Mouse (Mus musculus): Measurements from ENCODE around the gene Adamts14. TPM values are rescaled to one million over a fixed set of nuclear protein-coding genes. Genes with fewer than 3 reads are reported as not detected.

The Adamts14 gene
- polyA plus RNA-seq, 1 experiment from 2014 or later = 0.72 TPM

DNA sequence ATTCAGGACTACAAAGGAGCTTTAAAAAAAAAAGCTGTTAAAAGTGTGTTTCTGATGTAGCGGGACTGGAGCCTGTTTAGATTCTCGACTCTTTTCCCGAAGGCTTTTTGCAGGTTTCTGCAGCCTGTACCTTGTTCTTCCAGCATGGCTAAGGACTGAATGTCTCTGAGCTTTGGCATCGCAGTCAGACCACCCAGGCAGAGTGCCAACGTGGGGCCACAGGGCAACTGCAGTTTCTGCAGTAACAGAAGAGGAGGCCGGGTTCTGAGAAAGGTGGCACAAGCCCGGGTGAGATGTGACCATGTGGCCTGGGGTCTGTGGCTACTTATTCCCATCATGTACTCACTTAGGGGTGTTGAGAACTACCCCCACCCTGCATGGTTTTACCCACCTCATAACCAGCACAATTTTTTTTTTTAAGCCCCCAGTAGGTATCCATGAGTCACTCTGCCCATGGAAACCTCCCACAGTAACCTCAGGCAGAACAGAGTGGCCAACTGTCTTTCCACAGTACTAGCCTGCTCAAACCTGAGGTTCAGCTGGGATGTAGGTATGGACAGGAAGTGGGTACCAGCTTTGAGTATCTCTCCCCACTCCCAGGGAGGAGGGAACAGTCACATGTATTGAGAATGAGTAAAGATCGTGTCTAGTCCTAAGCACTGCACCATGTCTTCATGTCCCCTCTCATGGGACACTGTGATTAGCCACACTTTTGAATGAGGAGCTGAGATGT, 23.6 kb upstream of the Adamts14 start:
- WGBS = 85% methylated on average over 8 of the region's 8 CpGs
- no peak overlapping the region for H3K4me2 ChIP-seq (replicated peaks)
- H3K4me1 ChIP-seq = no peaks in the 10 kb centered on the region
- H3K4me3 ChIP-seq = no peak overlapping the region
- no peak for ATAC-seq (ENCODE audit: low FRiP score)
- H3K9ac ChIP-seq = no peak overlapping the region
- H3K27me3 ChIP-seq = no peaks in the 10 kb centered on the region
- H3K9me3 ChIP-seq (replicated peaks) = no peaks in the 10 kb centered on the region
- H3K27ac ChIP-seq = no peak overlapping the region
- no peaks in the 10 kb centered on the region for H3K36me3 ChIP-seq

GRCm38 (mm10) chr10:61294242-61294641, 21.0 kb upstream of the Adamts14 start:
- WGBS = 84% methylated on average over 8 of the region's 8 CpGs

GRCm38 (mm10) chr10:61290479-61290878, 17.2 kb upstream of the Adamts14 start:
- ATAC-seq (ENCODE audit: low FRiP score) = no peak
- Histone ChIP-seq H3K4me2 (replicated peaks) (no peak overlapping the region), H3K9ac (no peak overlapping the region), H3K9me3 (replicated peaks) (no peaks in the 10 kb centered on the region), H3K27ac (no peak overlapping the region), H3K4me3 (no peak overlapping the region), H3K36me3 (no peaks in the 10 kb centered on the region), H3K4me1 (no peaks in the 10 kb centered on the region), H3K27me3 (no peaks in the 10 kb centered on the region)
- 37% methylated on average over 2 of the region's 2 CpGs for WGBS

More at GRCm38 (mm10) chr10:61294242-61294641, 21.0 kb upstream of the Adamts14 start:
- Histone ChIP-seq H3K9ac (no peak overlapping the region), H3K27ac (no peak overlapping the region), H3K4me1 (no peaks in the 10 kb centered on the region), H3K27me3 (no peaks in the 10 kb centered on the region), H3K36me3 (no peaks in the 10 kb centered on the region), H3K9me3 (replicated peaks) (no peaks in the 10 kb centered on the region), H3K4me3 (no peak overlapping the region), H3K4me2 (replicated peaks) (no peak overlapping the region)
- ATAC-seq (ENCODE audit: low FRiP score) = no peak

- H3K27ac ChIP-seq = no peak overlapping the region
- WGBS = 85% methylated on average over 2 of the region's 2 CpGs
Observed at GRCm38 (mm10) chr10:61290016-61290415, 16.8 kb upstream of the Adamts14 start.

GRCm38 (mm10) chr10:61286246-61286645, 13.0 kb upstream of the Adamts14 start:
- ATAC-seq (ENCODE audit: low FRiP score) = no peak
- no peaks in the 10 kb centered on the region for H3K9me3 ChIP-seq (replicated peaks)
- H3K9ac ChIP-seq = no peak overlapping the region
- H3K4me2 ChIP-seq (replicated peaks) = no peak overlapping the region
- H3K36me3 ChIP-seq = no peaks in the 10 kb centered on the region
- WGBS = 66% methylated on average over 7 of the region's 7 CpGs
- no peak overlapping the region for H3K27ac ChIP-seq
- H3K4me3 ChIP-seq = no peak overlapping the region
- H3K27me3 ChIP-seq = no peaks in the 10 kb centered on the region
- no peaks in the 10 kb centered on the region for H3K4me1 ChIP-seq

More at GRCm38 (mm10) chr10:61290016-61290415, 16.8 kb upstream of the Adamts14 start:
- Histone ChIP-seq H3K36me3 (no peaks in the 10 kb centered on the region), H3K27me3 (no peaks in the 10 kb centered on the region), H3K9me3 (replicated peaks) (no peaks in the 10 kb centered on the region), H3K4me2 (replicated peaks) (no peak overlapping the region), H3K9ac (no peak overlapping the region), H3K4me1 (no peaks in the 10 kb centered on the region), H3K4me3 (no peak overlapping the region)
- no peak for ATAC-seq (ENCODE audit: low FRiP score)

DNA sequence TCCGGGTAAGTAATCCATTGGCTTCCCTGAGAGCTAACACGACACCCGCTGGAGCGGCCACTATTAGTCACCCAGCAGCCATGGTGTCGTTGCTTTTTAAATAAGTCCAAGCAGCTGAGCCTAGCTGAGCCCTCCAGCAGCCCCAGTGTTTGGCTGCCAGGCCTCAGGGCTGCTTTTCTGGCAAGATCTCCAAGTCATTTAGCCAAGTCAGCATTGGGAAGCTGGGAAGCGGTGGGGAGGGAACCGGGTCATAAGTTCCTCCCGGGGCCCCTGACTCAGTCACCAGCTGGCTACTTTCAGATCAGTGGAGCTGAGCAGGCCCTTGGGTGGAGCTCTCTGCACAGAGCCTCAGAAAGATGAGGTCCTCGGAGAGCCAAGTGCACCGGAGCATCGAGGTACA, 12.0 kb upstream of the Adamts14 start:
- Histone ChIP-seq H3K4me1 (no peaks in the 10 kb centered on the region), H3K27me3 (no peaks in the 10 kb centered on the region), H3K4me3 (no peak overlapping the region), H3K9ac (no peak overlapping the region), H3K4me2 (replicated peaks) (no peak overlapping the region), H3K36me3 (no peaks in the 10 kb centered on the region), H3K27ac (no peak overlapping the region), H3K9me3 (replicated peaks) (no peaks in the 10 kb centered on the region)
- no peak for ATAC-seq (ENCODE audit: low FRiP score)
- 85% methylated on average over 11 of the region's 11 CpGs for WGBS

- Histone ChIP-seq H3K9me3 (replicated peaks) (no peaks in the 10 kb centered on the region), H3K27me3 (no peaks in the 10 kb centered on the region), H3K4me2 (replicated peaks) (no peak overlapping the region), H3K36me3 (no peaks in the 10 kb centered on the region), H3K4me1 (no peaks in the 10 kb centered on the region), H3K9ac (no peak overlapping the region), H3K4me3 (no peak overlapping the region), H3K27ac (no peak overlapping the region)
- no peak for ATAC-seq (ENCODE audit: low FRiP score)
- WGBS = 89% methylated on average over 4 of the region's 4 CpGs
Observed at GRCm38 (mm10) chr10:61284309-61284708, 11.1 kb upstream of the Adamts14 start.

GRCm38 (mm10) chr10:61281115-61281514, 7.9 kb upstream of the Adamts14 start:
- Histone ChIP-seq H3K27me3 (no peaks in the 10 kb centered on the region), H3K27ac (no peak overlapping the region), H3K4me2 (replicated peaks) (no peak overlapping the region), H3K9me3 (replicated peaks) (no peaks in the 10 kb centered on the region), H3K9ac (no peak overlapping the region), H3K36me3 (no peaks in the 10 kb centered on the region), H3K4me1 (no peaks in the 10 kb centered on the region; the same call in 1 of the 2 replicates), H3K4me3 (no peak overlapping the region)
- WGBS = 72% methylated on average over 5 of the region's 5 CpGs
- ATAC-seq (ENCODE audit: low FRiP score) = no peak

- Histone ChIP-seq H3K9me3 (replicated peaks) (no peaks in the 10 kb centered on the region), H3K4me3 (no peak overlapping the region), H3K36me3 (no peaks in the 10 kb centered on the region), H3K27me3 (peaks cover 23% of the 10 kb centered on the region), H3K4me1 (peaks cover 6% of the 10 kb centered on the region; the same call in 1 of the 2 replicates), H3K9ac (no peak overlapping the region), H3K27ac (no peak overlapping the region), H3K4me2 (replicated peaks) (no peak overlapping the region)
- 55% methylated on average over 14 of the region's 14 CpGs for WGBS
- no peak for ATAC-seq (ENCODE audit: low FRiP score)
Observed at GRCm38 (mm10) chr10:61277918-61278674, 4.9 kb upstream of the Adamts14 start.

DNA sequence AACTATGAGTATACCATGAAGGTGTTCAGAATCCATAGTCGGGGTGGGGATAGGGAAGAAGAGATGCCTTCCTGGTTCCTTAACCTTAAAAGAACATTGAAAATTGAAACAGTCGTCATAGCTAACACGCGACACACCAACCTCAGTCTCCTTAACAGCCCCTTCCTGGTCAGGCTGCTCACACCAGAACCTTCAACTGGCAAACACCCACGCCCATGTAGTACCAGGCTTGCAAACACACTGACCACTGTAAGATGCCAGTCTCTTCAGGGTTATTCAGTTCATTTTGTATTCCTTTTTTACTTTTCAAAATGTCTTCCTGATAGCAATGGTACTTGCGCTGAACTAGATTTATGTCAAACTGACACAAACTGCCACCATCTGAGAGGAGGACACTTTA, 3.8 kb upstream of the Adamts14 start:
- Histone ChIP-seq H3K4me2 (replicated peaks) (no peak overlapping the region), H3K27me3 (peaks cover 32% of the 10 kb centered on the region), H3K36me3 (no peaks in the 10 kb centered on the region), H3K9me3 (replicated peaks) (no peaks in the 10 kb centered on the region), H3K4me1 (peaks cover 13% of the 10 kb centered on the region; the same call in 1 of the 2 replicates), H3K27ac (no peak overlapping the region), H3K9ac (no peak overlapping the region), H3K4me3 (no peak overlapping the region)
- ATAC-seq (ENCODE audit: low FRiP score) = no peak
- 93% methylated on average over 6 of the region's 6 CpGs for WGBS

DNA sequence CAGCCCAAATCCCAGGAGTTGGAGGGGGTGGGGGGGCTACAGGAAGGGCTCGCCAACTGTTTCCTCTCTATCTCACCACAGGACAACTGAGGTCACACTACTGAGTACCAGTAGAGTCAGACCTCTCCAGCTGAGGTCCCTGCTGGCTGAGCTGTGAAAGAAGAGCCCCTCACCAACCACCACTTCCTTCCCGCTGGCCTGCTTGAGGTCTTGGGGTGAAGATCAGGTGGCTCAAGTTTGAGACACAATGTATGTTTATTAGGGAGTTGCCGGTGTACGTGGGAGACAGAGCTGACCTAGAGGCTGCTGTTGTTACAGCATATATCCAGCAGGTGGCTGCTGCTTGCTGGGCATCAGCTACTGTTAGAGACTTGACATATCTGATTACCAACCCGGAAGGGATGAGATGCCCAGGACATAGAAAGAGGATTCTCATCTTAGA, 2.5 kb upstream of the Adamts14 start:
- H3K4me2 ChIP-seq (replicated peaks) = 0 out of 2 replicates have a peak overlapping the region, but pooled peaks have one; percentile 17
- H3K9ac ChIP-seq = no peak overlapping the region
- H3K27me3 ChIP-seq = peaks cover 36% of the 10 kb centered on the region
- no peaks in the 10 kb centered on the region for H3K36me3 ChIP-seq
- no peak overlapping the region for H3K4me3 ChIP-seq
- ATAC-seq (ENCODE audit: low FRiP score) = no peak
- no peak overlapping the region for H3K27ac ChIP-seq
- WGBS = 6% methylated on average over 5 of the region's 5 CpGs
- peaks cover 13% of the 10 kb centered on the region; the same call in 1 of the 2 replicates for H3K4me1 ChIP-seq
- no peaks in the 10 kb centered on the region for H3K9me3 ChIP-seq (replicated peaks)

GRCm38 (mm10) chr10:61274532-61274931, 1.3 kb upstream of the Adamts14 start:
- Histone ChIP-seq H3K4me1 (peaks cover 13% of the 10 kb centered on the region; the same call in 1 of the 2 replicates), H3K4me3 (no peak overlapping the region), H3K4me2 (replicated peaks) (no peak overlapping the region), H3K36me3 (no peaks in the 10 kb centered on the region), H3K27me3 (peaks cover 36% of the 10 kb centered on the region), H3K9ac (no peak overlapping the region), H3K9me3 (replicated peaks) (no peaks in the 10 kb centered on the region), H3K27ac (no peak overlapping the region)
- 70% methylated on average over 2 of the region's 2 CpGs for WGBS
- no peak for ATAC-seq (ENCODE audit: low FRiP score)
